Mouse (Mus musculus) heart, adult 2 months (tissue): ENCODE data around the gene Tor1aip2. TPM values are rescaled to one million over a fixed set of nuclear protein-coding genes. Genes with fewer than 3 reads are reported as not detected.

Experiments
- DNase-seq, 2 experiments: peaks; one replicate each; pipeline ENCODE4 v3.0.0; 2021
- H3K27ac ChIP-seq: fragments of 200-600 bp; 2 replicates; pipeline ENCODE4 v1.8.1; 2022
- H3K27me3 ChIP-seq: fragments of 200-500 bp; 2 replicates; pipeline ENCODE4 v1.6.1; 2012; ENCODE audit warnings: mild to moderate bottlenecking, low read length, inconsistent platforms, mixed read lengths; ENCODE audit not compliant: control insufficient read depth, insufficient read depth
- H3K36me3 ChIP-seq: fragments of 200-500 bp; 2 replicates; pipeline ENCODE4 v1.6.1; 2012; ENCODE audit warnings: low read length, inconsistent platforms; ENCODE audit not compliant: control insufficient read depth, insufficient read depth
- H3K4me1 ChIP-seq: fragments of 200-500 bp; 2 replicates; pipeline ENCODE4 v1.6.1; 2011; ENCODE audit warnings: low read length; ENCODE audit not compliant: control insufficient read depth, insufficient read depth
- H3K4me3 ChIP-seq: fragments of 200-600 bp; 2 replicates; pipeline ENCODE4 v1.8.1; 2022
- H3K79me2 ChIP-seq: fragments of 200-500 bp; replicated peaks from 2 replicates; pipeline ENCODE4 v1.6.1; 2012; ENCODE audit warnings: mild to moderate bottlenecking, inconsistent platforms, low read length, moderate library complexity, mixed read lengths; ENCODE audit not compliant: control insufficient read depth, insufficient read depth
- H3K9ac ChIP-seq: fragments of 200-500 bp; 2 replicates; pipeline ENCODE4 v1.6.1; 2012; ENCODE audit warnings: low read depth, mild to moderate bottlenecking, control low read depth, inconsistent platforms, low read length, mixed read lengths
- CTCF ChIP-seq: fragments of 200-600 bp; IDR thresholded peaks from 2 replicates; pipeline ENCODE4 v1.8.1; 2022; ENCODE audit warnings: antibody characterized with exemption, mild to moderate bottlenecking, moderate library complexity
- EP300 ChIP-seq: fragments of 200-500 bp; IDR thresholded peaks from 2 replicates; pipeline ENCODE4 v1.6.1; 2011; ENCODE audit warnings: low read depth, low read length, control low read depth; ENCODE audit not compliant: insufficient read depth
- POLR2A ChIP-seq: fragments of 200-500 bp; IDR thresholded peaks from 2 replicates; pipeline ENCODE4 v1.6.1; 2011; ENCODE audit warnings: mild to moderate bottlenecking, low read depth, low read length, control low read depth; ENCODE audit not compliant: insufficient read depth
- WGBS: fragments of 180-500 bp; shearing (Covaris S2); methylation state at CpG from one replicate; pipeline ENCODE4 v1.1.7; 2018; 5-methylcytosine and 5-hydroxymethylcytosine counted together
- intact Hi-C: fragments of 180-260 bp; cut with DNase I; formaldehyde crosslinking; loops from one replicate; pipeline ENCODE4 v1.15.1; 2025
- polyA plus RNA-seq: library from polyadenylated mRNA; depleted of rRNA; stranded (reverse); fragments of >200 nt; gene quantifications from 2 replicates; pipeline ENCODE4 v1.2.3, GENCODE M21; 2012
- total RNA-seq, 2 experiments: library from RNA; stranded (reverse); gene quantifications; 2 replicates each; pipeline ENCODE4 v1.2.3; 2021

Gene Tor1aip2
- total and polyA plus RNA-seq, 3 experiments = 40.3 to 51.0 (median 42.9) TPM

GRCm38 (mm10) chr1:156084603-156085002, 49.4 kb downstream of the Tor1aip2 start:
- WGBS = 40% methylated on average over 3 of the region's 3 CpGs
- no peaks in the 10 kb centered on the region for H3K4me1 ChIP-seq
- intact Hi-C loops = loop anchor here (5.0 kb wide), 2 partner anchors 453 to 548 kb away; no protein-coding TSS in a partner anchor
- no peak overlapping the region for H3K27ac ChIP-seq
- no peak overlapping the region for H3K4me3 ChIP-seq
- TF ChIP-seq EP300 = no peak
- no peak for TF ChIP-seq POLR2A
- no peak for TF ChIP-seq CTCF
- H3K27me3 ChIP-seq = no peaks in the 10 kb centered on the region
- no peak overlapping the region for H3K9ac ChIP-seq
- H3K36me3 ChIP-seq = no peaks in the 10 kb centered on the region
- DNase-seq = no peak
- H3K79me2 ChIP-seq = no peaks in the 10 kb centered on the region

- 53% methylated on average over 5 of the region's 5 CpGs for WGBS
- TF ChIP-seq CTCF (peak; percentile 96), POLR2A (no peak)
Observed at GRCm38 (mm10) chr1:156085770-156086169, 50.6 kb downstream of the Tor1aip2 start.

GRCm38 (mm10) chr1:156087586-156087985, 52.4 kb downstream of the Tor1aip2 start:
- Histone ChIP-seq H3K79me2 (no peaks in the 10 kb centered on the region), H3K27ac (no peak overlapping the region), H3K36me3 (no peaks in the 10 kb centered on the region), H3K27me3 (no peaks in the 10 kb centered on the region), H3K4me1 (no peaks in the 10 kb centered on the region), H3K9ac (no peak overlapping the region), H3K4me3 (no peak overlapping the region)
- TF ChIP-seq EP300 (no peak), CTCF (no peak), POLR2A (no peak)
- no peak for DNase-seq
- 58% methylated on average over 5 of the region's 5 CpGs for WGBS
- intact Hi-C loops = loop anchor here (2.0 to 5.0 kb wide), 3 partner anchors 141 to 545 kb away; no protein-coding TSS in a partner anchor

More at GRCm38 (mm10) chr1:156085770-156086169, 50.6 kb downstream of the Tor1aip2 start:
- no peaks in the 10 kb centered on the region for H3K27me3 ChIP-seq
- no peak for DNase-seq
- H3K4me1 ChIP-seq = no peaks in the 10 kb centered on the region
- intact Hi-C loops = loop anchor here (1.0 to 5.0 kb wide), 4 partner anchors 143 to 547 kb away; no protein-coding TSS in a partner anchor
- H3K36me3 ChIP-seq = no peaks in the 10 kb centered on the region
- H3K79me2 ChIP-seq = no peaks in the 10 kb centered on the region
- H3K27ac ChIP-seq = no peak overlapping the region
- no peak overlapping the region for H3K9ac ChIP-seq
- no peak overlapping the region for H3K4me3 ChIP-seq

- Histone ChIP-seq H3K9ac (no peak overlapping the region), H3K27me3 (no peaks in the 10 kb centered on the region), H3K36me3 (no peaks in the 10 kb centered on the region), H3K4me3 (no peak overlapping the region), H3K79me2 (no peaks in the 10 kb centered on the region), H3K27ac (no peak overlapping the region), H3K4me1 (no peaks in the 10 kb centered on the region)
- intact Hi-C loops = loop anchor here (5.0 kb wide), 2 partner anchors 448 to 543 kb away; no protein-coding TSS in a partner anchor
- TF ChIP-seq EP300 = no peak
- DNase-seq = no peak
- 81% methylated on average over 8 of the region's 8 CpGs for WGBS
Observed at GRCm38 (mm10) chr1:156089561-156089960, 54.4 kb downstream of the Tor1aip2 start.

GRCm38 (mm10) chr1:156090042-156090441, 54.8 kb downstream of the Tor1aip2 start:
- DNase-seq = no peak
- Histone ChIP-seq H3K36me3 (no peaks in the 10 kb centered on the region), H3K79me2 (no peaks in the 10 kb centered on the region), H3K4me1 (no peaks in the 10 kb centered on the region), H3K27me3 (no peaks in the 10 kb centered on the region), H3K9ac (no peak overlapping the region), H3K27ac (no peak overlapping the region), H3K4me3 (no peak overlapping the region)
- intact Hi-C loops = no loop called here
- TF ChIP-seq CTCF (no peak), EP300 (no peak), POLR2A (no peak)
- whole genome bisulfite sequencing = 86% methylated on average over 4 of the region's 4 CpGs

GRCm38 (mm10) chr1:156091811-156092210, 56.6 kb downstream of the Tor1aip2 start:
- H3K79me2 ChIP-seq = no peaks in the 10 kb centered on the region
- H3K27ac ChIP-seq = no peak overlapping the region
- no peak for DNase-seq
- no peak overlapping the region for H3K4me3 ChIP-seq
- no peaks in the 10 kb centered on the region for H3K27me3 ChIP-seq
- H3K36me3 ChIP-seq = no peaks in the 10 kb centered on the region
- WGBS = 65% methylated on average over 4 of the region's 4 CpGs
- H3K9ac ChIP-seq = no peak overlapping the region
- intact Hi-C loops = no loop called here
- no peaks in the 10 kb centered on the region for H3K4me1 ChIP-seq
- no peak for TF ChIP-seq POLR2A
- TF ChIP-seq EP300 = no peak
- no peak for TF ChIP-seq CTCF
